Mouse (Mus musculus): ENCODE results near the gene Josd2.

DNA sequence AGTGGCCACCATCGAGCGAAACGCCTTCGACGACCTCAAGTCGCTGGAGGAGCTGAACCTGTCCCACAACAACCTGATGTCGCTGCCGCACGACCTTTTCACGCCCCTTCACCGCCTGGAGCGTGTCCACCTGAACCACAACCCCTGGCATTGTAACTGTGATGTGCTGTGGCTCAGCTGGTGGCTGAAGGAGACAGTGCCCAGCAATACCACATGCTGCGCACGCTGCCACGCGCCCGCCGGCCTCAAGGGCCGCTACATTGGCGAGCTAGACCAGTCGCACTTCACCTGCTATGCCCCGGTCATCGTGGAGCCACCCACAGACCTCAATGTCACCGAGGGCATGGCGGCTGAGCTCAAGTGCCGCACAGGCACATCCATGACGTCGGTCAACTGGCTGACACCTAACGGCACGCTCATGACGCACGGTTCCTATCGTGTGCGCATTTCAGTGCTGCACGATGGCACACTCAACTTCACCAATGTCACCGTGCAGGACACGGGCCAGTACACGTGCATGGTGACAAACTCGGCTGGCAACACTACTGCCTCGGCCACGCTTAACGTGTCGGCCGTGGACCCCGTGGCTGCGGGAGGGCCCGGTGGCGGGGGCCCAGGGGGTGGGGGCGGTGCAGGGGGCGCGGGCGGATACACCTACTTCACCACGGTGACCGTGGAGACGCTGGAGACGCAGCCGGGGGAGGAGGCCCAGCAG lies 6.1 kb upstream of the Josd2 start:
- TF ChIP-seq CTCF (IDR thresholded peaks at IDR 0.05; ENCODE audit: borderline replicate concordance, insufficient read depth, low read depth, low read length), result no peak
- no peak for TF ChIP-seq POLR2A (IDR thresholded peaks at IDR 0.05; ENCODE audit: borderline replicate concordance, insufficient read depth, low read length)

Data from cerebellum, adult 2 months (tissue).